Mouse (Mus musculus) forebrain, postnatal 0 days (tissue): Measurements from ENCODE around the gene Prnp. TPM values are rescaled to one million over a fixed set of nuclear protein-coding genes. Genes with fewer than 3 reads are reported as not detected.

Experiments
- ATAC-seq: fragments of 200-750 bp; cut with Nextera tagmentation; 2 replicates; pipeline ENCODE4 v1.8.0; 2017; ENCODE audit warnings: mild to moderate bottlenecking, moderate library complexity
- DNase-seq: peaks from one replicate; pipeline ENCODE4 v3.0.0-alpha.2; 2015
- H3K27ac ChIP-seq: fragments of 300-500 bp; sonication (generic); 2 replicates; pipeline ENCODE4 v1.5.1; 2014; ENCODE audit warnings: low read depth, mild to moderate bottlenecking, antibody characterized with exemption, low read length, moderate library complexity, mixed read lengths
- H3K27me3 ChIP-seq: fragments of 300-500 bp; sonication (generic); 2 replicates; pipeline ENCODE4 v1.6.1; 2014; ENCODE audit warnings: mild to moderate bottlenecking, low read length, mixed read lengths; ENCODE audit not compliant: insufficient read depth
- H3K36me3 ChIP-seq: fragments of 300-500 bp; sonication (generic); 2 replicates; pipeline ENCODE4 v1.6.1; 2014; ENCODE audit warnings: mild to moderate bottlenecking, moderate library complexity; ENCODE audit not compliant: insufficient read depth
- H3K4me1 ChIP-seq: fragments of 300-500 bp; sonication (generic); 2 replicates; pipeline ENCODE4 v1.6.1; 2014; ENCODE audit warnings: antibody characterized with exemption; ENCODE audit not compliant: insufficient read depth
- H3K4me2 ChIP-seq: fragments of 300-500 bp; sonication (generic); 2 replicates; pipeline ENCODE4 v1.6.1; 2014; ENCODE audit warnings: low read depth, mild to moderate bottlenecking, moderate library complexity
- H3K4me3 ChIP-seq: fragments of 300-500 bp; sonication (generic); 2 replicates; pipeline ENCODE4 v1.5.1; 2014; ENCODE audit warnings: low read depth, low read length, mixed read lengths
- H3K9ac ChIP-seq: fragments of 300-500 bp; sonication (generic); 2 replicates; pipeline ENCODE4 v1.6.1; 2014; ENCODE audit warnings: mild to moderate bottlenecking
- H3K9me3 ChIP-seq: fragments of 300-500 bp; sonication (generic); 2 replicates; pipeline ENCODE4 v1.6.1; 2016; ENCODE audit warnings: low read length
- CTCF ChIP-seq: sonication (generic); IDR thresholded peaks from 2 replicates; pipeline ENCODE4 v1.5.1; 2016; ENCODE audit warnings: antibody characterized with exemption, control low read depth, low read depth
- WGBS: fragments of 180-500 bp; shearing (Covaris S2); extraction: QIAGEN DNeasy Blood & Tissue Kit; methylation state at CpG from one replicate; pipeline ENCODE4 v1.1.7; 2014; 5-methylcytosine and 5-hydroxymethylcytosine counted together
- polyA plus RNA-seq: library from polyadenylated mRNA; unstranded; fragments of >200 nt; fragmentation: Nextera tagmentation; extraction: Ambion mirVana; gene quantifications from 2 replicates; pipeline ENCODE4 v1.2.1, GENCODE M21; 2015
- total RNA-seq: library from RNA; depleted of rRNA; stranded (reverse); fragments of >200 nt; gene quantifications from 2 replicates; pipeline ENCODE4 v1.2.3, GENCODE M21; 2014

Prnp gene
- total and polyA plus RNA-seq, 2 experiments from 2014 or later = 356 to 423 TPM

DNA sequence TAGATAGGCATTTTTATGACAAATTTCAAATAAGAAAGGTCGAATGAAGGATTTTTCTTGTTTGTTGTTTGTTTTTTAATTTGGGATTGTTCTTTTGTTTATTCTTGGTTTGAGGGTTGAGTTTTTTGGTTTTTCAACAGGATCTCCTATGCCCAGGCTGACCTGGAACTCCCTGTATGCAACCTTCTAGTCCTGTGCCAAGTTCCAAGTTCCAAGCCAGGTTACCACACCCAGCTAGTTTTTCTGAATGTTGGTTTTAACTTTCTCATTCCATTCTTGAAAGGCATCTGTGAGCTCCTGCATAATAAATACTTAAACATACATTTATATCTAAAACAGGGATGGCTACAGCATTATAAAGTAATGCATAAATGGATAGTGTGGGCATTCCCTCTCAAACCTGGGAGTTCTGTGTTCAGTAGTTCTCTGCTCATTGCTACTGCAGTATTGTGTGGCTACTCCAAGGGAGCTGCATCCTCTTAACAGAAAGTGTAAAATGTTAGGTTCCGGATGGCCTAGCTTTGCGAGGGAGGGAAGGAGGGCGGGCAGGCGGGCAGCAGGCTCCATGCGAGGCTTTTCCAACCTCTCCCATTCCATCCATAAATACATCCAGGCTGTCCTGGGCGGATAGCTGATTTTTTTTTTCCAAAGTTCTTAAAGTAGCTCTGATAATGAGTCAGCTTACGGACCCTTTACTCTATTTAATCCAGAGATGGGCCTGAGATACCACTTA is 3.0 kb downstream of the Prnp start:
- ATAC-seq (no peak), DNase-seq (no peak)
- peaks cover 16% of the 10 kb centered on the region for H3K36me3 ChIP-seq
- H3K4me1 ChIP-seq = peaks cover 19% of the 10 kb centered on the region
- H3K27me3 ChIP-seq = no peaks in the 10 kb centered on the region
- 84% methylated on average over 8 of the region's 8 CpGs for WGBS
- H3K9me3 ChIP-seq = no peaks in the 10 kb centered on the region
- H3K4me3 ChIP-seq = peak overlapping the region; percentile 81
- H3K9ac ChIP-seq = no peak overlapping the region
- TF ChIP-seq CTCF = no peak
- H3K4me2 ChIP-seq = peak overlapping the region; percentile 68
- no peak overlapping the region; the same call in 1 of the 2 replicates for H3K27ac ChIP-seq

DNA sequence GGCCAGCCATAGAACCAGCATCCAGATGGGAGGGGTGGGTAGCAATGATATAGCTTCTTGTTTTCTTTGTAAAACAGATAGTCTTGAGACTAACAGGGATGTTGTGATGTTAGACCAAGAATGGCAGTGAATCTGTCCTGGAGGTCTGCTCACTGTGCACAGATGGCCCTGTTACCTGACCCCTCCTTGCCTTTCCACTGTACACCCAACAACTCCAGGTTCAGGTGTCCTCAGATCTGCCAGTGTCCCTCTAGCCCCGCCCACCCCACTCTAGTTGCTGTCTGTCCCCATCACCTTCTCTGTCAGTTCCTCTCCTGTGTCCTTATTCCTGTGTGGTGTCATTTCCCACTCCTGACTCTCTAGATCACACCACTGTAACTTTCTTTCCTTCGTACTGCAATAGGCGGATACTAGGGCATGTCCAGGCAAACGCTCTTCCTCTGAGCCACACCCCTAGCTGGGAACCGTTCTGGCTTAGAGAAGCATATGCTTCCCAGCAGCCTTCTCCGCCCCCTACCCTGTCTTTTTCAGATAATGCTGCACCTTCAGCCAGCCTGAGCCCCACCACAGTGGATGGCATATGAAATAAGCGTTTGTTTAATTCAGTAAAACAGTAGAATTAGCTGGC is 22.7 kb downstream of the Prnp start:
- Histone ChIP-seq H3K4me1 (0 out of 2 replicates have a peak, but pooled peaks cover 4% of the 10 kb centered on the region), H3K36me3 (peaks cover 12% of the 10 kb centered on the region), H3K4me3 (no peak overlapping the region), H3K27ac (peak overlapping the region; percentile 75), H3K27me3 (no peaks in the 10 kb centered on the region), H3K9me3 (no peaks in the 10 kb centered on the region), H3K9ac (0 out of 2 replicates have a peak overlapping the region, but pooled peaks have one; percentile 25), H3K4me2 (no peak overlapping the region)
- no peak for DNase-seq
- 70% methylated on average over 7 of the region's 7 CpGs for WGBS
- no peak for ATAC-seq
- no peak for TF ChIP-seq CTCF

DNA sequence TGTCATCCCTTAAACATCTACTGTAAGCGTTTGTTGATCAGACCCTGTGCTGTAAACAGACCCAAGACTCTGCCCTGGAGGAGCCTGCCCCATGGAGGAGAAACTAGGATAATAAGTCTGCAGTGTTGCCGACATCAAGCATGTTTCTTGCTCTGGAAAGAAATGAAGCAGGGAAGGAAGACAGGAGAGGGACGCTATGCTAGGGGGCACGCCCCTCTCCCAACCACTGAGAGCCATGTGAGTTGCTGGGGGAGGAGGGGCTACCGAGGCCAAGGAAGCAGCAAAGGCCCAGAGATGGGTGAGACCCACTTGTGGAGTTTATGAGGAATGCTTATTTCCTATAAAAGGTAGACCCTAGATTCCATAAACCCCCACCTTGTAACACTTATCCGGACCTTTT is 23.3 kb downstream of the Prnp start:
- 0 out of 2 replicates have a peak overlapping the region, but pooled peaks have one; percentile 25 for H3K9ac ChIP-seq
- peak; percentile 53 for ATAC-seq
- H3K9me3 ChIP-seq = no peaks in the 10 kb centered on the region
- no peak overlapping the region for H3K4me3 ChIP-seq
- peaks cover 17% of the 10 kb centered on the region for H3K36me3 ChIP-seq
- no peak overlapping the region for H3K4me2 ChIP-seq
- 0 out of 2 replicates have a peak, but pooled peaks cover 4% of the 10 kb centered on the region for H3K4me1 ChIP-seq
- no peaks in the 10 kb centered on the region for H3K27me3 ChIP-seq
- WGBS = 30% methylated on average over 6 of the region's 6 CpGs
- no peak for TF ChIP-seq CTCF
- no peak for DNase-seq
- peak overlapping the region; percentile 75 for H3K27ac ChIP-seq

DNA sequence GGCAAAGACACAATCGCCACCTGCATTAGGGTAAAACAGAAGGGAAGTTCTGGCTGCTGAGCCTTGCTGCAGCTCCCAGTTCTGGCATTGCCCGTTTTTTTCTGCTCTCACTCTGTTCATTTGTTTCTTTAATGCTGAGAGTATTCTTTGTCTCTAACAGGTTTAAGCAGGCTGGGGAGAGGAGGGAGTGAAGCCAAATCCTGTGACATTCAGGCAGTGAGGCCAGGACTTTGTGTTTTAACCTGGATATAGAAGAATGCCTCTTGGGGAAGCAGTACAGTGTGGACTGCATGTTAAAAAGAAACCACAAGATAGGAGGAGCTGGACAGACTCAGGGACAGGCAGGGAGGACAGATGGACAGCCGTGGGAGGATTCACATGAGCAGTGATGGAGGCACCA is 23.9 kb downstream of the Prnp start:
- H3K27ac ChIP-seq = peak overlapping the region; percentile 75
- no peak overlapping the region for H3K4me2 ChIP-seq
- ATAC-seq (peak; percentile 68), DNase-seq (peak; percentile 58)
- H3K9me3 ChIP-seq = no peaks in the 10 kb centered on the region
- 0 out of 2 replicates have a peak, but pooled peaks cover 4% of the 10 kb centered on the region for H3K4me1 ChIP-seq
- H3K27me3 ChIP-seq = no peaks in the 10 kb centered on the region
- WGBS = 27% methylated on average over 3 of the region's 3 CpGs
- H3K36me3 ChIP-seq = peaks cover 22% of the 10 kb centered on the region
- TF ChIP-seq CTCF = no peak
- 0 out of 2 replicates have a peak overlapping the region, but pooled peaks have one; percentile 19 for H3K9ac ChIP-seq
- no peak overlapping the region for H3K4me3 ChIP-seq

DNA sequence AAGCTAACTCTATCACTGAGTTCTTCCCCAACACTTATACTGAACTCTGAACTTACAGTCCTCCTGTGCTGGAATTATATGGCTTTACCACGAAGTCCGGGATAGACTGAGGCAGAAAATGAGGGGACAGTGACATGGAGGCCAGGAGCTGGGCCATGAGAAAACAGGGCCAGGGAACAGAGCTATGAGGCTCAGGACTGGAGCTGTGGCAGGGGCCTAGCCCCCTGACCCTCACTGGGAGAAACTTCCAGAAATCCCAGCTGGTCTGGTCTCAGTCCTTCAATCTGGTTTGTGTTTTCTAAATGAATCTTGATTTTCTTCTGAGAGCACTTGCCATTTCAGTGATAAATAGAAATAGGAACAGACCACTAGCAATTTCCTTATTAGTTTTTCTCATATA is 24.5 kb downstream of the Prnp start:
- Histone ChIP-seq H3K4me3 (no peak overlapping the region), H3K4me1 (0 out of 2 replicates have a peak, but pooled peaks cover 4% of the 10 kb centered on the region)

DNA sequence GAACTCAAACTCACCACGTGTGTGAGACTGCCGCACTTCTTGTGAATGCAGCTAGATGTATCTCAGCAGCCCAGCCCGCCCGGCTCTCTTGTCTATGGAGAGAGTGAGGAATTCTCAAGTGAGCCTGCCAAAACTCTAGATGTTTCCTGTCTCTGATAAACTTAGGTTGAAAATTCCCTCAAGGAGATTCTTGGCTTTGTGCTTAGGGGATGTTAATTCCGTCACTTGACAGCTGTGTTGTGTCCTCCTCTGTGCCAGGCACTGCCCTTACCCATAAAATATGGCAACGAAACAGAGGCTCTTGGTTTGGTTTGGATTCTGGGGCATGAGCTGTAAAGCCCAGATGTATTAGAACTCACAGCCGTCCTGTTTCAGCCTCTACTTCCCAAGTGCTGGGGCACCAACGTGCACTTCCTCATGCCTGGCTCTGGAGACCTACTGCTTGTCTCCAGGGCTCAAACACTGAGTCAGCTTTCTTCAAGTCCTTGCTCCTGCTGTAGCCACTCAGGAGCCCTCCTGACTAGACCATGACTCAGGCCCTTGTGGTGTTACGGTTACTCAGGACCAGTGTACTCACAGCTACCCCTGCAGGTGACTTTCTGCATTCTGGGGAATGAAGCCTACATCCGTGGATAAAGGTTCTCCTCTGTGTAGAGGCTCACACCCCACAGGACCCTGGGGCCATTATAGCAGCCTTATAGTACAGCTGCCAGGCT is 25.8 kb downstream of the Prnp start:
- Histone ChIP-seq H3K4me3 (no peak overlapping the region), H3K27ac (no peak overlapping the region), H3K36me3 (peaks cover 23% of the 10 kb centered on the region), H3K27me3 (no peaks in the 10 kb centered on the region), H3K9ac (no peak overlapping the region), H3K4me2 (no peak overlapping the region), H3K9me3 (no peaks in the 10 kb centered on the region), H3K4me1 (0 out of 2 replicates have a peak, but pooled peaks cover 4% of the 10 kb centered on the region)
- 80% methylated on average over 10 of the region's 10 CpGs for WGBS
- ATAC-seq (peak; percentile 23; the same call in 1 of the 2 replicates), DNase-seq (no peak)
- TF ChIP-seq CTCF = peak; percentile 48

More for the DNA sequence above, 24.5 kb downstream of the Prnp start:
- WGBS = 95% methylated on average over 2 of the region's 2 CpGs
- Histone ChIP-seq H3K27ac (peak overlapping the region; percentile 75; the same call in 1 of the 2 replicates), H3K4me2 (no peak overlapping the region), H3K27me3 (no peaks in the 10 kb centered on the region), H3K9ac (no peak overlapping the region), H3K36me3 (peaks cover 23% of the 10 kb centered on the region), H3K9me3 (no peaks in the 10 kb centered on the region)
- TF ChIP-seq CTCF = no peak
- ATAC-seq (no peak), DNase-seq (no peak)
